Mouse (Mus musculus): ENCODE data around the gene Kctd5. TPM values are rescaled to one million over a fixed set of nuclear protein-coding genes. Genes with fewer than 3 reads are reported as not detected.

The Kctd5 gene
- polyA plus RNA-seq, 1 experiment from 2014 or later, result 75.9 TPM

DNA sequence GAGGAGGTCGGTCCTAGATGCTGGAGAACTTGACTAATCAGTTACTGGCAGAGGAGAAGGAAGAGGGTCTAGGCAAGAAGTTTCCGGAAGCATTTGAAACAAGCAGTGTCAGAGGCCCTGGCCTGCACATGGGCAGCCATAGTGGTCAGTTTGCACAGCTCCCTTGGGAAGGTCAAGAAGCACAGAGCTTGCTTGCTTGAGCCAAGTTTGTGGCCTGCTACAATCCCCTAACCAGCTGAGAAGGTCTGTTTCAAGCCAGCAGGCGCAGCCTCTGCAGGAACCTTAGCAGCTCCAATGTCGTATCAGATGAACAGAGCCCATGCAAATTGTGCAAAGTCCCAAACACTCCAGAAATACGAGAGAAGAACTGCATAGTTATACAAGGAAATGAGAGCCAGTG, 25.2 kb downstream of the Kctd5 start:
- Histone ChIP-seq H3K4me3 (replicated peaks; ENCODE audit: low read depth, low read length) (no peak overlapping the region), H3K9me3 (ENCODE audit: control insufficient read depth, low read length) (no peaks in the 10 kb centered on the region), H3K4me2 (ENCODE audit: low read length) (no peak overlapping the region), H3K27ac (replicated peaks; ENCODE audit: low read depth, low read length) (no peak overlapping the region), H3K27me3 (ENCODE audit: control insufficient read depth, insufficient read depth, low read length) (no peaks in the 10 kb centered on the region), H3K4me1 (ENCODE audit: control insufficient read depth, insufficient read depth, low read length) (no peaks in the 10 kb centered on the region), H3K9ac (replicated peaks; ENCODE audit: low read length) (no peak overlapping the region), H3K36me3 (ENCODE audit: control insufficient read depth, insufficient read depth, low read length) (peaks cover 60% of the 10 kb centered on the region)
- 90% methylated on average over 5 of the region's 5 CpGs for WGBS
- ATAC-seq (ENCODE audit: low FRiP score, low TSS enrichment), result no peak
- DNase-seq, result no peak

DNA sequence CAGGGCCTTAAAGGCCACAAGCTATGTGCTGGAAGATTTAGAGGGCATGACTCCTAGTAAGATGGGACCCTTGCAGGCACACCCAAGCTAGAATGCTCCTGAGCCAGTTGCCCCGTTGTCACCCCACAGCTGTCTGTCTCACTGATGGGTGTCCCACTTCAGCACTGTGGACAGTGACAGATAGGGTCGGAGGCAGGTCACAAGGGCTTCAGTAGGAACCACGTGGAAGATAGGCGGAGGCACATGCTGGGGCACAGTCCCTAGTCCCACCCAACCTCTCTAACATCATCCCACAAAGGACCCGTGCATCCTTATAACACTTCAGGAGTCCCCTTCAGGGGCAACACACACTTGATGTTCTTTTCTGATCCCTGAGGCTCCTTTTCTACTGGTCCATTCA, 27.3 kb downstream of the Kctd5 start:
- Histone ChIP-seq H3K9ac (replicated peaks; ENCODE audit: low read length) (no peak overlapping the region), H3K9me3 (ENCODE audit: control insufficient read depth, low read length) (no peaks in the 10 kb centered on the region), H3K36me3 (ENCODE audit: control insufficient read depth, insufficient read depth, low read length) (peaks cover 41% of the 10 kb centered on the region), H3K27ac (replicated peaks; ENCODE audit: low read depth, low read length) (no peak overlapping the region), H3K4me2 (ENCODE audit: low read length) (no peak overlapping the region), H3K4me1 (ENCODE audit: control insufficient read depth, insufficient read depth, low read length) (no peaks in the 10 kb centered on the region), H3K4me3 (replicated peaks; ENCODE audit: low read depth, low read length) (no peak overlapping the region), H3K27me3 (ENCODE audit: control insufficient read depth, insufficient read depth, low read length) (no peaks in the 10 kb centered on the region)
- DNase-seq (no peak), ATAC-seq (ENCODE audit: low FRiP score, low TSS enrichment) (no peak)
- 54% methylated on average over 5 of the region's 5 CpGs for WGBS

DNA sequence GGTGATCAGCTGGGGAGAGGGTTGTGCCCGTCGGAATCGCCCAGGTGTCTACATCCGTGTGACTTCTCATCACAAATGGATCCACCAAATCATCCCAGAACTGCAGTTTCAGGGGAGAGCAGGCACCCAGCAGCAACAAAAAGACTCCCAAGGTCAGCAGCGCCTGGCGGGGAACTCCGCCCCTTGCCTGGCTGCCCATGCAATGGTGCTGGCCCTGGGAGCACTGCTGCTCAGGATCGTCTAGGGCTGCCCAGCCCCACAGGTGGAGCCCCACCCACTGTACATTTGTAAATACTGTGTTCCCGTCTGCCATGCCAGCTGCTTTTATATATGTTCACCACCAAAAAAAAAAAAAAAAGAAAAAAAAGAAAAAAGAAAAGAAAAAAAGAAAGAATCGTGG, 27.7 kb downstream of the Kctd5 start:
- no peak for ATAC-seq (ENCODE audit: low FRiP score, low TSS enrichment)
- Histone ChIP-seq H3K27ac (replicated peaks; ENCODE audit: low read depth, low read length) (no peak overlapping the region), H3K27me3 (ENCODE audit: control insufficient read depth, insufficient read depth, low read length) (no peaks in the 10 kb centered on the region), H3K36me3 (ENCODE audit: control insufficient read depth, insufficient read depth, low read length) (peaks cover 37% of the 10 kb centered on the region), H3K4me2 (ENCODE audit: low read length) (no peak overlapping the region), H3K9me3 (ENCODE audit: control insufficient read depth, low read length) (no peaks in the 10 kb centered on the region), H3K4me1 (ENCODE audit: control insufficient read depth, insufficient read depth, low read length) (no peaks in the 10 kb centered on the region), H3K4me3 (replicated peaks; ENCODE audit: low read depth, low read length) (no peak overlapping the region), H3K9ac (replicated peaks; ENCODE audit: low read length) (no peak overlapping the region)
- WGBS, result 83% methylated on average over 10 of the region's 10 CpGs
- no peak for DNase-seq

DNA sequence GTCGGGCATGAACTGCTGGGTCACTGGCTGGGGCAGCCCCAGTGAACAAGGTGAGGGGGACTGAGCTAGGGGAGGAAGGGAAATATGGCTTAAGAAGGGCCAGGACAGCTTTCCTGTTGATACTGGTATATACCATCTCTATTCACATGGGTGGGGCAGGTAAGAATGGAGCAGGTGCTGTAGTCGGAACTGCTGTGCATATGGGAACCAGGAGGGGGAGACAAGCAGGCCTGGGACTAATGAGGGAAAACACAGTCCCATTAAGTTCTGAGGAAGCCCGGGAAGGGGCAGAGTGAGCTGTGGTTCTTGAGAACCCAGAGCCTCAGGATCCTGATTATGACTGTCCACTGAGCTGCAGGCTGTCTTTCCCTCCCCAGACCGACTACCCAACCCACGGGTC, 28.8 kb downstream of the Kctd5 start:
- no peak overlapping the region for H3K4me2 ChIP-seq (ENCODE audit: low read length)
- no peak overlapping the region for H3K4me3 ChIP-seq (replicated peaks; ENCODE audit: low read depth, low read length)
- no peak overlapping the region for H3K27ac ChIP-seq (replicated peaks; ENCODE audit: low read depth, low read length)
- H3K27me3 ChIP-seq (ENCODE audit: control insufficient read depth, insufficient read depth, low read length), result no peaks in the 10 kb centered on the region
- DNase-seq (no peak), ATAC-seq (ENCODE audit: low FRiP score, low TSS enrichment) (no peak)
- no peak overlapping the region for H3K9ac ChIP-seq (replicated peaks; ENCODE audit: low read length)
- no peaks in the 10 kb centered on the region for H3K4me1 ChIP-seq (ENCODE audit: control insufficient read depth, insufficient read depth, low read length)
- peaks cover 28% of the 10 kb centered on the region for H3K36me3 ChIP-seq (ENCODE audit: control insufficient read depth, insufficient read depth, low read length)
- H3K9me3 ChIP-seq (ENCODE audit: control insufficient read depth, low read length), result no peaks in the 10 kb centered on the region
- 75% methylated on average over 5 of the region's 5 CpGs for WGBS

DNA sequence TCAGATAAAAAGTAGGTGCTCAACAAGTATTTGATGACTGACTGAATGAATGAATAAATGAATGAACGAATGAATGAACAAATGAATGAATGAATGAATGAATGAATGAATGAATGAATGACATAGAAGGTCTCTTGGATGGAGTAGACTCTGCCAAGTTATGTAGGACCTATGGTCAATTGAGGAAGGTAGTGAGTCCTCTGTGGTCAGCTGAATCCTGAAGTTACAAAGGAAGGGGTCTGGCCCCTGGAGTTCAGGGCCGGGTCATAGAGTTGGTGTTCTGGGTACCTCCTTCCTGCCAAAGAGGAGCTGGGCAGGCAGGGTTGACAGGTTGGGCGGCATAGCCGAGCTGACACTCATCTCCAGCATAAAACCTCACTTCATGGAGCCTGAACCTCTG, 35.4 kb downstream of the Kctd5 start, which contains the start of gene Prss27:
Gene Prss27, plus strand, starts transcription at position 301 of the 400 bp plus-strand sequence.
- Histone ChIP-seq H3K9me3 (ENCODE audit: control insufficient read depth, low read length) (no peaks in the 10 kb centered on the region), H3K4me2 (ENCODE audit: low read length) (no peak within 1 kb of the TSS), H3K27ac (replicated peaks; ENCODE audit: low read depth, low read length) (no peak within 1 kb of the TSS), H3K36me3 (ENCODE audit: control insufficient read depth, insufficient read depth, low read length) (no peaks in the 10 kb centered on the region), H3K27me3 (ENCODE audit: control insufficient read depth, insufficient read depth, low read length) (no peaks in the 10 kb centered on the region), H3K9ac (replicated peaks; ENCODE audit: low read length) (no peak within 1 kb of the TSS), H3K4me3 (replicated peaks; ENCODE audit: low read depth, low read length) (no peak within 1 kb of the TSS), H3K4me1 (ENCODE audit: control insufficient read depth, insufficient read depth, low read length) (no peaks in the 10 kb centered on the region)
- ATAC-seq (ENCODE audit: low FRiP score, low TSS enrichment), result no peak
- WGBS, result 73% methylated on average over 4 of the region's 4 CpGs
- no peak for DNase-seq

DNA sequence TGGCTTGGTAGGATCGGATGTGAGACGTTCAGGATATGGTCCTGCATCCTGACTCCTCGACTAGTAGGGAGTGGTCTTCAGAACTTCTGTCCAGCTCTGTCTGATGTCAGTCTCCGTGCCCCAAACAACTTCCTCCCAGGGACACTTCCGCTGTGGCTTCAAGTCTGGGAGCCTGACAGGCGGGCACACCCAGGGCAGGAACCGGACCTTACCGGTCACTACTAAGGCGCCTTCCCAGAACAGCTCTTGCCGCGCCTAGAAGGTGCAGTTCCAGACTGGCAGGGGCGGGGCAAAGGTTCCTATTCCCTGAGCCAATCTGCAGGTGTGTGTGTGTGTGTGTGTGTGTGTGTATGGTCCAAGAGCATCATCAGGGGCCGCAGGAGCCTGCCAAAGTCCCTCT, 35.9 kb downstream of the Kctd5 start:
- ATAC-seq (ENCODE audit: low FRiP score, low TSS enrichment), result no peak
- Histone ChIP-seq H3K4me2 (ENCODE audit: low read length) (no peak overlapping the region), H3K36me3 (ENCODE audit: control insufficient read depth, insufficient read depth, low read length) (no peaks in the 10 kb centered on the region), H3K27me3 (ENCODE audit: control insufficient read depth, insufficient read depth, low read length) (no peaks in the 10 kb centered on the region), H3K9me3 (ENCODE audit: control insufficient read depth, low read length) (no peaks in the 10 kb centered on the region), H3K9ac (replicated peaks; ENCODE audit: low read length) (no peak overlapping the region), H3K27ac (replicated peaks; ENCODE audit: low read depth, low read length) (no peak overlapping the region), H3K4me3 (replicated peaks; ENCODE audit: low read depth, low read length) (no peak overlapping the region), H3K4me1 (ENCODE audit: control insufficient read depth, insufficient read depth, low read length) (no peaks in the 10 kb centered on the region)
- WGBS, result 81% methylated on average over 13 of the region's 13 CpGs
- DNase-seq, result no peak

DNA sequence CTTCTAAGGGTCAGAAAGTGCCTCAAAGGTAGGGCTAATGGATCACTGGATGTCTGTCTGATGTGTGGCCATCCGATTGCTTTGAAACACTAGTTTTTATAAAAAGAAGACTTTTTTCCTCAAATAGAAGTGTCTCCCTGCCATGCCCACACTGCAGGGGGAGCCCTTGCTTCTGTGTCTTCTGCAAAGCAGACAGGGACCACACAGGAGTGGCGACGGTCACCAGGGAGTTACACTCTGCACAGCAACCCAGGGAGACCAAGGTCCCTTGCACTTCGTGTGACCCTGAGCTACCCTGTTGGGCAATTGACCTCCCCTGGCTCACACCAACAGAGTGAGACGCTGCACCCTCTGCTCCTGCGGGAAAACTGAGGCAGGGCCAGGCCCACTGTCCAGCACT, 36.3 kb downstream of the Kctd5 start:
- H3K4me3 ChIP-seq (replicated peaks; ENCODE audit: low read depth, low read length), result no peak overlapping the region
- DNase-seq (no peak), ATAC-seq (ENCODE audit: low FRiP score, low TSS enrichment) (no peak)
- no peaks in the 10 kb centered on the region for H3K4me1 ChIP-seq (ENCODE audit: control insufficient read depth, insufficient read depth, low read length)
- no peaks in the 10 kb centered on the region for H3K36me3 ChIP-seq (ENCODE audit: control insufficient read depth, insufficient read depth, low read length)
- no peak overlapping the region for H3K27ac ChIP-seq (replicated peaks; ENCODE audit: low read depth, low read length)
- no peak overlapping the region for H3K4me2 ChIP-seq (ENCODE audit: low read length)
- H3K27me3 ChIP-seq (ENCODE audit: control insufficient read depth, insufficient read depth, low read length), result no peaks in the 10 kb centered on the region
- H3K9me3 ChIP-seq (ENCODE audit: control insufficient read depth, low read length), result no peaks in the 10 kb centered on the region
- no peak overlapping the region for H3K9ac ChIP-seq (replicated peaks; ENCODE audit: low read length)
- WGBS, result 75% methylated on average over 6 of the region's 6 CpGs

DNA sequence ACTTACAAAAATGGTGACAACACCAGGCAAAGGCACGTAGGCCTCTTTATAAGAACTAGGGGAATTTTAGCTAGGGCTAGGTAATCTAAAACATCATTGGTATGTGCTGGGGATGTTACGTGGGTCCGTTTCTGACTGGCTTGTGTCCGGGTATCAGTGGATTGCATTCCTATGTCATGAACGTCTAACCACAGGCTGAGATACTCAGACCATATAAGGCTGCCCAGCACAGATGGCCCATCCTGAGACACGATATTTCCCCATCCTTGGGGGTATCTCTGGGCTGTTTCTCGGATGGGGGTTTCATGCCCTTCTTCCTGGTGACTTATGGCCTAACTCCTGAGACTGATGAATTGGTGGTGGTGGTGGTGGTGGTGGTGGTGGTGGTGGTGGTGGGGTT, 38.2 kb downstream of the Kctd5 start:
- Histone ChIP-seq H3K9me3 (ENCODE audit: control insufficient read depth, low read length) (no peaks in the 10 kb centered on the region), H3K4me3 (replicated peaks; ENCODE audit: low read depth, low read length) (no peak overlapping the region), H3K27ac (replicated peaks; ENCODE audit: low read depth, low read length) (no peak overlapping the region), H3K9ac (replicated peaks; ENCODE audit: low read length) (no peak overlapping the region), H3K4me2 (ENCODE audit: low read length) (no peak overlapping the region), H3K27me3 (ENCODE audit: control insufficient read depth, insufficient read depth, low read length) (no peaks in the 10 kb centered on the region), H3K36me3 (ENCODE audit: control insufficient read depth, insufficient read depth, low read length) (no peaks in the 10 kb centered on the region), H3K4me1 (ENCODE audit: control insufficient read depth, insufficient read depth, low read length) (no peaks in the 10 kb centered on the region)
- ATAC-seq (ENCODE audit: low FRiP score, low TSS enrichment), result no peak
- 91% methylated on average over 7 of the region's 7 CpGs for WGBS
- DNase-seq, result no peak

DNA sequence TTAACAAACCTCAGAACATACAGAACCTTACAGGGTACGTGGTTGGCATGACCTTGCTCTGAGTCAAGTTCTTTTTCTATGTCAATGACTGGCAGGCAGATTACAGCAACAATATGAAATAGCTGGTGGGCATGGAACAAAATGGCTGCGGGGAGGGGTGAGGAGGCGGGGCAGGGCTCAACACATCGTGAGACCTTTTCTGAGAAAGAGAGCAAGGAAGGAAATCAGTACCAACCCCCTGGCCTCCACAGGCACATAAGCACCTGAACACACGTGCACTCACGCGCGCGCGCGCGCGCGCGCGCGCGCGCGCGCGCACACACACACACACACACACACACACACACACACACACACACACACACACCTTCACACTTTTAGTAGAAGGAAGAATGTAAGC, 42.7 kb downstream of the Kctd5 start:
- H3K27ac ChIP-seq (replicated peaks; ENCODE audit: low read depth, low read length), result no peak overlapping the region
- H3K9ac ChIP-seq (replicated peaks; ENCODE audit: low read length), result no peak overlapping the region
- H3K4me3 ChIP-seq (replicated peaks; ENCODE audit: low read depth, low read length), result no peak overlapping the region
- no peaks in the 10 kb centered on the region for H3K36me3 ChIP-seq (ENCODE audit: control insufficient read depth, insufficient read depth, low read length)
- no peak for DNase-seq
- H3K27me3 ChIP-seq (ENCODE audit: control insufficient read depth, insufficient read depth, low read length), result no peaks in the 10 kb centered on the region
- ATAC-seq (ENCODE audit: low FRiP score, low TSS enrichment), result no peak
- 71% methylated on average over 22 of the region's 22 CpGs for WGBS
- H3K4me1 ChIP-seq (ENCODE audit: control insufficient read depth, insufficient read depth, low read length), result no peaks in the 10 kb centered on the region
- H3K4me2 ChIP-seq (ENCODE audit: low read length), result no peak overlapping the region
- no peaks in the 10 kb centered on the region for H3K9me3 ChIP-seq (ENCODE audit: control insufficient read depth, low read length)

All from midbrain, embryonic 14.5 days (tissue).